ENCODE assay signal across 8 mouse cellular contexts in genomic region chr4:45490036-45490752, GRCm38 (mm10). TPM values are rescaled to one million over a fixed set of nuclear protein-coding genes. Genes with fewer than 3 reads are reported as not detected.
DNase-seq lines count a peak whose midpoint lies in the region; ATAC-seq and TF ChIP-seq lines count a peak whose summit lies in the region.

No protein-coding gene starts in this region.

- no peak for DNase-seq in kidney, postnatal 25 days
- no peak for DNase-seq in gastrocnemius, postnatal 36 days
- no peak for DNase-seq in adrenal gland, adult 2 months

- 16% methylated on average over 8 of the region's 8 CpGs for WGBS in kidney, embryonic 16.5 days
- whole genome bisulfite sequencing in intestine, embryonic 16.5 days = 26% methylated on average over 8 of the region's 8 CpGs
- 10% methylated on average over 8 of the region's 8 CpGs for WGBS in neural tube, embryonic 14.5 days

- peak overlapping the region; percentile 46 for H3K9ac ChIP-seq in kidney, embryonic 16.5 days (replicated peaks; ENCODE audit: low read length)
- H3K9ac ChIP-seq in intestine, embryonic 16.5 days (ENCODE audit: low read depth, low read length) = peak overlapping the region; percentile 56
- H3K9ac ChIP-seq in neural tube, embryonic 14.5 days (replicated peaks; ENCODE audit: low read depth, low read length) = no peak overlapping the region

- no peak for TF ChIP-seq CTCF in embryonic fibroblast, embryonic 13.5 days (IDR thresholded peaks at IDR 0.05; ENCODE audit: borderline replicate concordance, insufficient read depth, low read length)

- ATAC-seq in kidney, embryonic 16.5 days (ENCODE audit: low FRiP score, low TSS enrichment) = peak; percentile 21; the same call in 1 of the 2 replicates
- 0 out of 2 replicates have a peak, but pooled peaks have one; percentile 2 for ATAC-seq in intestine, embryonic 16.5 days
- ATAC-seq in neural tube, embryonic 14.5 days (ENCODE audit: low read depth) = peak; percentile 28; the same call in 1 of the 2 replicates
- ATAC-seq in activated CD4-positive, CD25-positive, alpha-beta regulatory T cell, adult 4 months = no peak

- no peaks in the 10 kb centered on the region for H3K9me3 ChIP-seq in kidney, embryonic 16.5 days (ENCODE audit: low read length)
- no peaks in the 10 kb centered on the region for H3K9me3 ChIP-seq in intestine, embryonic 16.5 days (ENCODE audit: control insufficient read depth, low read length)
- no peaks in the 10 kb centered on the region for H3K9me3 ChIP-seq in neural tube, embryonic 14.5 days (ENCODE audit: control insufficient read depth, low read length)

- peaks cover 77% of the 10 kb centered on the region for H3K4me1 ChIP-seq in kidney, embryonic 16.5 days (ENCODE audit: insufficient read depth, low read length)
- peaks cover 45% of the 10 kb centered on the region for H3K4me1 ChIP-seq in embryonic fibroblast, embryonic 13.5 days (ENCODE audit: control insufficient read depth, insufficient read depth, low read length)
- peaks cover 81% of the 10 kb centered on the region for H3K4me1 ChIP-seq in intestine, embryonic 16.5 days (ENCODE audit: control insufficient read depth, insufficient read depth, low read length)
- H3K4me1 ChIP-seq in neural tube, embryonic 14.5 days (ENCODE audit: control insufficient read depth, insufficient read depth, low read length) = peaks cover 53% of the 10 kb centered on the region

- no peaks in the 10 kb centered on the region for H3K36me3 ChIP-seq in kidney, embryonic 16.5 days (ENCODE audit: insufficient read depth, low read length)
- no peaks in the 10 kb centered on the region for H3K36me3 ChIP-seq in intestine, embryonic 16.5 days (ENCODE audit: control insufficient read depth, insufficient read depth, low read length)
- no peaks in the 10 kb centered on the region for H3K36me3 ChIP-seq in neural tube, embryonic 14.5 days (ENCODE audit: control insufficient read depth, insufficient read depth, low read length)

- H3K27ac ChIP-seq in kidney, embryonic 16.5 days (ENCODE audit: low read length) = peak overlapping the region; percentile 77
- peak overlapping the region; percentile 92 for H3K27ac ChIP-seq in embryonic fibroblast, embryonic 13.5 days (ENCODE audit: insufficient read depth, low read length)
- peak overlapping the region; percentile 86 for H3K27ac ChIP-seq in intestine, embryonic 16.5 days (ENCODE audit: low read length)
- peak overlapping the region; percentile 52; the same call in 1 of the 2 replicates for H3K27ac ChIP-seq in neural tube, embryonic 14.5 days (ENCODE audit: low read depth, low read length)

- no peak overlapping the region for H3K4me3 ChIP-seq in kidney, embryonic 16.5 days (ENCODE audit: low read length)
- no peak overlapping the region for H3K4me3 ChIP-seq in embryonic fibroblast, embryonic 13.5 days (ENCODE audit: insufficient read depth, low read length)
- H3K4me3 ChIP-seq in intestine, embryonic 16.5 days (ENCODE audit: low read length) = no peak overlapping the region
- no peak overlapping the region for H3K4me3 ChIP-seq in neural tube, embryonic 14.5 days (ENCODE audit: low read depth, low read length)

- no peaks in the 10 kb centered on the region for H3K27me3 ChIP-seq in kidney, embryonic 16.5 days (ENCODE audit: insufficient read depth, low read length)
- H3K27me3 ChIP-seq in intestine, embryonic 16.5 days (replicated peaks; ENCODE audit: control insufficient read depth, insufficient read depth, low read length) = no peaks in the 10 kb centered on the region
- no peaks in the 10 kb centered on the region for H3K27me3 ChIP-seq in neural tube, embryonic 14.5 days (ENCODE audit: control insufficient read depth, insufficient read depth, low read length)

- intact Hi-C loops in gastrocnemius, postnatal 36 days (cut with DNase I) = no loop called here

- no peak for TF ChIP-seq POLR2A in embryonic fibroblast, embryonic 13.5 days (IDR thresholded peaks at IDR 0.05; ENCODE audit: low read depth, low read length)

- H3K4me2 ChIP-seq in kidney, embryonic 16.5 days (replicated peaks; ENCODE audit: low read depth, low read length) = peak overlapping the region; percentile 7; the same call in 1 of the 2 replicates
- peak overlapping the region; percentile 7; the same call in 1 of the 2 replicates for H3K4me2 ChIP-seq in intestine, embryonic 16.5 days (ENCODE audit: low read depth, low read length)
- H3K4me2 ChIP-seq in neural tube, embryonic 14.5 days (ENCODE audit: low read depth, low read length) = no peak overlapping the region

RNA-seq across cellular contexts. Expression of gene Shb, which starts 42.1 kb away (rescaled TPM):
- 2.7 and 3.1 TPM in 2 replicates for polyA plus RNA-seq in kidney, embryonic 16.5 days (2015; fragmentation: Nextera tagmentation; extraction: Ambion mirVana)
- 11.4 and 11.9 TPM in 2 replicates for polyA plus RNA-seq in embryonic fibroblast, embryonic 13.5 days (2011; ENCODE audit: insufficient read length, low read depth, missing spikeins)
- 1.5 and 2.7 TPM in 2 replicates for polyA plus RNA-seq in intestine, embryonic 16.5 days (2015; fragmentation: Nextera tagmentation; extraction: Ambion mirVana)
- polyA plus RNA-seq in neural tube, embryonic 14.5 days (2014; fragmentation: Nextera tagmentation; extraction: Ambion mirVana) = 4.4 and 6.2 TPM in 2 replicates
- not detected for polyA plus RNA-seq in activated CD4-positive, CD25-positive, alpha-beta regulatory T cell, adult 4 months (2017; shearing (Covaris generic))
- total RNA-seq in gastrocnemius, postnatal 36 days (2021) = 1 to 10 TPM; 6.3 to 6.7 TPM
- 100 to 1,000 TPM in 1 of 2 experiments, 10 to 100 TPM in 1; 48.7 to 154 TPM for total RNA-seq in adrenal gland, adult 2 months (2021)
- 71.0 and 106 TPM in 2 replicates for polyA plus RNA-seq in adrenal gland, adult 2 months (2012; rRNA removed)
